Mouse (Mus musculus): Measurements from ENCODE around the gene Map2.

Gene Map2

DNA sequence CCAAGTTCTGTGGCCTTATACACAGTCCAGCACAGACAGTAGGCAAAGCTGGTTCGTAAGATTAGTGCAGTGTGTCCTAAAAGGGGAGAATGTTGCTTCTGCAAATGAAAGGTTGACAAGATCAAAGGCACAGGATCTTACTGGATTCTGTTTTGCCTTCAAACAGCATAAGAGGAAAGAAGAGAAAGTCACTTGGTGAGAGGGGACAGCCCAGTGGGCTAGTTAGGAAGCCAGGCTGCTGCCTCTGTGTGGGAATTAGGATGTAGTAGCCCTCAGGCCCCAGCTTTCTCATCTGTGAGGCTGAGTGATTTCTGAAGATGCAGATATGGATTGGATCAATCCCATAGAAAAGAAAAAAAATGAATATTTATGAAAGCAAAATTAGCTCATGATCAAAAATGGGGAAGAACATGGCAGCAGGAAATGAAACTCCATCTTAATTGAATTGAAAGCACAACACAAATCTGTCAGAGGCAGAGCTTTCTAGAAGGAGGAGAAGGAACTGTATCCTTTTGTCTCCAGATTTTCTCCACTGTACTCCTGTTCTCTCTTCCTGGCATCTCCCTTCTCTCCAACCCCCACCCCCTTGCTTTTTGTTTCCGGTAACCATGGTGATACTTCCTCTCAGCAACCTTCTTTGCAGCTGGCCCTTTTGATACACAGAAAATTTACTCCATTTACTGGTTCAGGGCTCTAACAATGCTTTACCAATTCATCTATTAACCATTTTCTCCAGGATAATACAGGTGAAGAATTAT, 145.5 kb downstream of the Map2 start:
- no peak for DNase-seq (ENCODE audit: low spot score)

GRCm38 (mm10) chr1:66321136-66321502, 146.0 kb downstream of the Map2 start:
- DNase-seq (ENCODE audit: low spot score), result no peak

DNA sequence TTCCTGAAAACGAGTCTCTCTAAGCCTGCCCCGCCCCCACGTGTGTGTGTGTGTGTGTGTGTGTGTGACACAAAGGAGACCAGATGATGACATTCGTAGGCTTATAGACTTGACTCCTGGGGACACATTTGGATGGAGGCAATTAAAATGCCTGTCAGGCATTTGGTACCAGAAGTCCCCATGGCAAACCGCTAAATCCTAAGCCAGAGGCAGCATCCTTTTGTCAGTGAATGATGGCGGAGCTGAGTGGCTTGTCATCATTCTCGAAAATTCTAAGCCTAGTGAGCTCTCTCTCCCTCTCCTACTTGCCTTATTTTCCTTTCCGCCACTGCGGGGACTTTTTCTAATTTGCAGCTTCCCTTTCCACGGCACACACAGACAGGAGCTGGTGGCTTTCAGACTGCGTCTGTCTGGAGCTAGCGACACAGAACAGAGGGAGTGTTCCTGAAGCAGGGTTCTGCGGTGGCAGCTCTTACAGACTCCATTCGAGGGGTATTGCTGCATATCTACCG, 146.6 kb downstream of the Map2 start:
- no peak for DNase-seq (ENCODE audit: low spot score)

DNA sequence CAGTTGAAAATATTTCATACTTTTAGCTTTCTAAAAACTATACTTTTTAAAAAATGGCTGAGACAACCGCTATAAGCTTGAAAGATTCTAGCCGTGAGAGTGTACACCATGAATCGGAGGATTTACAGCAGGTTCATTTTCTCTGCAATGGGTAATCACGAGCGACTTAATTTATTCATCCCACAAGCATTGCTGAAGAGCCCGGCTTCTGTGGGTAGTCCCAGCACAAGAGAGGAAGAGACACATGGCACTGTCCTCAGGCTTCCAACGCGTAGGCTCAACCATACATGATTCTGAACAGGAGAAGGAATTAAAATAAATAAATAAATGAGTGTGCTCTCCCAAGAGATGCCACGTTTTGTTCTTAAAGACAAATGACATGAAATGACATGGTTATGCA, 148.4 kb downstream of the Map2 start:
- no peak for DNase-seq (ENCODE audit: low spot score)

DNA sequence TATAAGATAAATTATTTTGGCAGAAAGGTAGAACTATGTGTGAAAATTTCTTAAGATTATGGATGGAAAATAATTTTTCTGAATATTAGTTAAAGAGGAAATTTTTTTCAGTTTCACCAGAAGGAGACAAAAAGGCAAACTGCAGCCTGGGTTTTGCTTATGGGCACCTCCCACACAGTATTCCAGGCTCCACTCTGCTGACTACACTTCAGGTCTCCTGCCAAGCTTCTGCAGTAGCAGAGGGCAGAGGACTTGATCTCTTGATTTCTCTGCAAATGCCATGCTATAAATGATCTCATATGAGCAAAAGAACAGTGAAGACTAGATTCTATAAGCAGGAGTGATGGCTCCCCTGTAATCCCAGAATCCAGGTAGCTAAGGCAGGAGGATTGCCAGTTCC, 149.9 kb downstream of the Map2 start:
- no peak for DNase-seq (ENCODE audit: low spot score)

GRCm38 (mm10) chr1:66328996-66329395, 153.9 kb downstream of the Map2 start:
- DNase-seq (ENCODE audit: low spot score), result no peak

DNA sequence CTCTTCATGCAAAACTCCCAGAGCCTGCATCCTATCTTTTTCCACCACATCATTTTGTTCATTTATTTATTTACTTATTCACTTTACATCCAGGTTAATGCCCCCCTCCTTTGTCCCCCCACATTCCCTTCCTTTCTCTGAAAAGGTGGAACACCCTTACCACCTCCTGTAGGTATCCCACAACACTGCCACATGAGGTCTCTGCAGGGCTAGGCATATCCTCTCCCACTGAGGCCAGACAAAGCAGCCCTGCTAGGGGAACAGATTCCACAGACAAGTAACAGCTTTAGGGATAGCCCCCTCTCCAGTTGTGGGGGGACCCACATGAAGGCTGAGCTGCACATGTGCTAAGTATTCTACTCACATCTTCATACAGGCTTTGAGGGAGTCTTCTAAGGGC, 154.5 kb downstream of the Map2 start:
- DNase-seq (ENCODE audit: low spot score), result no peak

DNA sequence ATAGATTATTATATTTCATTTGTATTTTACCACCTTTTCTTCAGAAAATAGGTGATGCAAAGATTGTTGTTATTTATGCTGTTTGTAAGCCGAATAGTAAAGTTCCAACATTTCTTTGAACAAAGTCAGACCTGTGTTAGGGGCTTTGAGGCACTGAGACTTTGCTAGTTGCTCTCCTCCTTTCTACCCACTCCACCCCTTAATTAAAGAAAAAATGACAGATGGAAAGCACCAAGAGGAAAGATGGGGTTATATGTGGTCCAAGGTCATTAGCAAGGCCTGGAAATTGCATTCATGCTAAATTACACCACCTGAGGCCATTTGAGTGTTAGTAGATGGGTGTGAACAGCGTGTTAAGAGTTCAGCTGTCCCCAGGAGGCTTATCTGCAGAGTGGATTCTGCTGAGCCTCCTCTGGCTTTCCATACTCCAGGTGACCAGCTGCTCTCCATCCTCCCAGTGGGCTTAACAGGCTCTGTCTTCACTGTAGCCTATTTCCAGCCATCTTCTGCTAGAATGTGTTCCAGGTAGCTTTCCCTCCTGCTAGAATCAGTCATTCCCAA, 160.7 kb downstream of the Map2 start:
- DNase-seq (ENCODE audit: low spot score), result no peak

DNA sequence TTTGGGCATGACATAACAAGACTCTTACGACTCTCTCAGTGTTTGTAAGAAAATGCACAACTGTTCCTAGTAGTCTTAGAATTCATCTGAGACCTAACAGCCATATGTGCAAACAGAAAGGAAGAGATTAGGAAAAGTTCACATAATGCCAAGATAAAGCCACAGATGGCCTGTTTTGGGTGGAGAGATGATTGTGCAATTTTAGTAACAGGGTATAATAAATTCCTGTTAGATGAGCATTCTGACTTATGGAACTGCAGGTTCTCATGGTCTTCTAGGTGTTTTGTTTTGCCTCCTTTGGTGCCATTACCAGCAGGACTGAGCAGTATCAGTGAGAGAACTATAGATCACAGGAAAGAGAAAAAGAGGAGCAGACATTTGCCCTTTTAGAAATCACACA, 164.1 kb downstream of the Map2 start:
- DNase-seq (ENCODE audit: low spot score), result no peak

- DNase-seq (ENCODE audit: low spot score), result no peak
Measured at GRCm38 (mm10) chr1:66348404-66349165, 173.5 kb downstream of the Map2 start.

GRCm38 (mm10) chr1:66349166-66349835, 174.2 kb downstream of the Map2 start:
- no peak for DNase-seq (ENCODE audit: low spot score)

DNA sequence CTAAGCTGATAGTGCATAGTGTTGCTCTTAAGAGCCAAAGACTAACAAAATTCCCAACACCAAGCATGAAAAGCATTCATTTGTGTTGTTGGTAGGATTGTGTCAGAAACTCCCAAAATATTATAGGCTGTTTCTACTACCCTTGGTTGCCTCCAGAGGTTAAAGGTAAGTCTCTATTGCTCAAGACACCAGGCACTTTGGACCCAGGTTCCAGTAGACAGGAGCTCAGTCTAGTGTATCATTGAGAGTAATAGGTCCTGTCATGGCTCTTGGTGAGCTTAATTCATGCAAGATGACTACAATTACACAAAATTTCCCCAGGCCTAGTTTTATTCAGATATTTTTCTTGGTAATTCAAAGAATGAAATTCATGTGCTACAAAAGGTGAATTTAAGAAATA, 176.3 kb downstream of the Map2 start:
- no peak for DNase-seq (ENCODE audit: low spot score)

DNA sequence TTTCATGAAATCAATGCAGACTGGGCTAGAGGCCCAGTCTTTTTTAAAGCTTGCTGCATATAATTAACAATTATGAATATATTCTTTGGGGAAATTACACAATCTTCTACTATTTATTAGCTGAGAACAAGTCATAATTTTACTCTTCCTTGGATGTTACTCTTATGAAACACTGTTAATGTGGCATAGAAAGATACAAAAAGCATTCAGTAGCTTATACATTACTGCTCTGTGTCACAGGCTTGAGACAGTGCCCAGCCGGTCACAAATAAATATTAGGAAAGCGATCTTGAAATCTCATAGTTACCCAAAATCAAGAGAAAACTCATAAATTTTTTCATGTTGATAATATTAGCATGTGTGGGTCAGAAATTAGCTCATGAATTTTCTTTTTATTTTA, 186.7 kb downstream of the Map2 start:
- DNase-seq (ENCODE audit: low spot score), result no peak

DNA sequence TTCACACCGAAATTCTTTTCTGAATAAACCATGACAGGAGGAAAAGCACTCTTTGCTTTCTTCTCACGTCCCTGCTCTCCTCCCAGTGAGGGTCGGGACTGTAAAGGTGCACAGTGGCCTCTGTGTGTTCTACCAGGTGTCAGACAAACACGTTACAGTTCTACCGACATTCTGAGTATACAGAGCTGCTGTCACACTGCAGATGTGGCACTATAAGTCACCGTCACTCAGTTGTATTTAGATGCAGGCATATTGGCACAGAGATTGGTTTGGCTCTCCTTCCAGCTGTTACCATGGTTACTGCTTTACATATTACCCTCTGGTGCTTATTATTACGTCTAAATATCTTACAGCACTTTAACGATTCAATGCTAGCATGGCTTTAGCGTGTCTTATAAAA, 188.2 kb downstream of the Map2 start:
- no peak for DNase-seq (ENCODE audit: low spot score)

GRCm38 (mm10) chr1:66364386-66364785, 189.3 kb downstream of the Map2 start:
- no peak for DNase-seq (ENCODE audit: low spot score)

GRCm38 (mm10) chr1:66365600-66365999, 190.5 kb downstream of the Map2 start:
- DNase-seq (ENCODE audit: low spot score), result no peak

DNA sequence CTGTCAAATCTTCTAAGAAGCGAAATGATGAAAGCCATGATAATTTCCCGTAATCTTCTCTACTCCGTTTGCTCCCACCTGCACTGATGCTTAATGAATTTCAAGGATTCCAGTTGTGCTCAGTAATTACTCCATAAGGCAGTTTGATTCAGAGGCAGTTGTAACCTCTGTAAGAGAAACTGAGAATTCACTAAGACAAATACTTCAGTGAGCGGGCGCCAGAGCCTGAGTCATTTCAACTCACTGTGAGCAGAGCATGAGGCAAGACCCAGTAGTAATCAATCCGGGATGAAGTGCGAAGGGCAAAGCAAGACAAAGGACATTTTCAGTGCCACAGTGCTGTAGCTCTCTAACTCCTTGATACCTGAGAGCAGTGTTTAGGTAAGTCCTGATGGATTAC, 194.4 kb downstream of the Map2 start:
- no peak for DNase-seq (ENCODE audit: low spot score)

DNA sequence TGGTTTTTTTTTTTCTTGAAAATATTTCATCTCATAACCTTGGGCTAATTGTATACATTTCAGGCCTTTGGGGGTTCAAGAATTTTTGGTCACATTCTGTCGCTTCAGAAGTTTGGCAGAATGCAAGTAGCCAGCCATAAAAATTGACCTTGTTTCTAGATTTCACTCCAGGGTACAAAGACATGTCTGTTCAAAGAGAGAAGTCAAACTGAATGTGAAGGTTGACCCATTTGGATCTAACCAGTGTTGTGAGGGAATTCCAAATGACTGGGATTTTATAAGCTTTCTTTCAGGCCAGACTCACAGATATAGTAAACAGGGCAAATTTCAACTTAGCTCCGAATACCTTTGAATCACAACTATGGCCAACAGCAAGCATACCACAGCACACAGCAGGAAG, 196.3 kb downstream of the Map2 start:
- DNase-seq (ENCODE audit: low spot score), result no peak

DNA sequence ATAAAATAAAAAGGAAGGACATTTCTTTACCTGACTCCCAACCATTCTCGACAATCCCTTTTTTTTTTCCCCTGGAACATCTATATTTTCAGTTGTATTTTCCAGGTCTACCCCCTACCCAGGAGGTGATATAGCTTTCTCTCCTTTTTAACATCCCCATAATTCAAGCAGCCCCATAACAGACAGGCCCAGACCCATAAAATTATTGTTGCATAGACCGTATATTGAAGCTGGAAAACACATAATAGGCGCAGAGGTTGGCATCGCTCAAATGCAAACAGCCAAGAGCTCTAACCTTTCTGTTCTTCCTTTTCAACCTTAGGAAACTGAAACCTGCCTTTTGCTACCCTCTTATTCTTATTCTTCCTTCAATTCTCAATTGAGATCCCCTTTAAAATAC, 211.2 kb downstream of the Map2 start:
- DNase-seq (ENCODE audit: low spot score), result no peak

GRCm38 (mm10) chr1:66386751-66387452, 211.8 kb downstream of the Map2 start:
- no peak for DNase-seq (ENCODE audit: low spot score)

DNA sequence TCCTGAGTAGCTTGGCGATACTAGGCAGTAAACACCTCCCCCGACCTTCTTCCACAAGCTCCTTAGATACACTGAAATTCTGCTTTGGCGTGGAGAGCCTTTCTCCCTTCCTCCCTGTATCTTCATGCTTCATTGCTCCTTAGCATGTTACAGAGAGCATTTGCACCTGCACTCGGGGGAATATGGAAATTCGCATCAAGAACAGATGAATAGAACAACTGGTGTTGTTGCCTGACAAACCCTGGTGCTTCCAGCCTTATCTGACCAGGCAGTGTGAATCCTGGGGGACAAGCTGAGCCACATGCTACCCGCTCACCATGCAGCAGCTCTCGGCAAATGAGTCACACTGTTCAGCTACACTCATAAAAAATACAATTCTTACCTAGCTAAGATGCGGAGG, 213.5 kb downstream of the Map2 start:
- no peak for DNase-seq (ENCODE audit: low spot score)

Measured in testis, postnatal 14 days (tissue).